Mouse (Mus musculus) myocyte (in vitro differentiated cells): ENCODE measurements around the gene Ccl3.

Experiments
- MYOD1 ChIP-seq, 3 experiments: IDR thresholded peaks; one replicate each; pipeline ENCODE4 v1.6.1; 2011; ENCODE audit warnings: control low read depth in 2 of 3, low read depth in 2 of 3, mild to moderate bottlenecking in 2 of 3, moderate library complexity in 1 of 3; ENCODE audit not compliant: insufficient read length in 2 of 3, control insufficient read depth in 1 of 3
- POLR2AphosphoS2 ChIP-seq: IDR thresholded peaks from one replicate; pipeline ENCODE4 v1.6.1; 2011; ENCODE audit warnings: low read depth, control low read depth; ENCODE audit not compliant: insufficient read length
- REST ChIP-seq: IDR thresholded peaks from one replicate; pipeline ENCODE4 v1.6.1; 2011; ENCODE audit warnings: mild to moderate bottlenecking, control low read depth, moderate library complexity; ENCODE audit not compliant: insufficient read depth, insufficient read length
- TCF12 ChIP-seq: IDR thresholded peaks from one replicate; pipeline ENCODE4 v1.6.1; 2011; ENCODE audit warnings: mild to moderate bottlenecking, control low read depth; ENCODE audit not compliant: poor library complexity, insufficient read depth, severe bottlenecking
- TCF3 ChIP-seq: IDR thresholded peaks from one replicate; pipeline ENCODE4 v1.6.1; 2011; ENCODE audit warnings: low read depth, control low read depth; ENCODE audit not compliant: insufficient read length

DNA sequence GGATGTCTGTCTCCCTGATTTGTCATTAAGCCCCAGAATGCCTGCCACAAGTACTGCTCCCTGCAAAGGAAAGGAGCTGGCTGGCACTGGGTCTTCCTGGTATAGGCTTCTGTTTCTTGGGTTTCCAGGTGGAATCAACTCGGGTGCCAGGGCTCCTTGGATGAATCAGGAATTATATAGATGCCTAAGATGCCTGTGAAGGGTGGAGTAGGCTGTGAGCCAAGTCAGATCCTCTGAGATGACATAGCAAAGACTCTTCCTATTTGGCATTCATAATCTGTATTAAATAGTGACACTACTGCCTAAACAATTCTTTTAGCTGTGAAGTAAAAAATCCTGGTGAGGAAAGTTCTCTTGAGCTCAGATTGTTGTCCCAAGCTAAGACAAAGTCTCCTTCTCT lies 42.8 kb downstream of the Ccl3 start:
- TF ChIP-seq POLR2AphosphoS2: no peak
- no peak for TF ChIP-seq REST
- TF ChIP-seq TCF12: no peak
- TF ChIP-seq TCF3: no peak
- no peak for TF ChIP-seq MYOD1 (IDR thresholded peaks at IDR 0.05; ENCODE audit: control insufficient read depth in 1 of 3, insufficient read length in 2 of 3, low read depth in 2 of 3)
